Mouse (Mus musculus): ENCODE measurements around the gene Gm16253. TPM values are rescaled to one million over a fixed set of nuclear protein-coding genes. Genes with fewer than 3 reads are reported as not detected.

Gene Gm16253
- polyA plus RNA-seq (2012; rRNA removed): not detected in 2 replicates

- DNase-seq (ENCODE audit: extremely low spot score in 1 of 2, low spot score in 1 of 2): peak; percentile 93 to 94
Observed at GRCm38 (mm10) chr3:96576690-96577541, at the start of gene Gm16253. TSS of gene Gm16253 (plus strand) at chr3:96576984.

GRCm38 (mm10) chr3:96528506-96528905 lies 48.3 kb upstream of the Gm16253 start:
- no peak for DNase-seq (ENCODE audit: extremely low spot score in 1 of 2, low spot score in 1 of 2)

DNA sequence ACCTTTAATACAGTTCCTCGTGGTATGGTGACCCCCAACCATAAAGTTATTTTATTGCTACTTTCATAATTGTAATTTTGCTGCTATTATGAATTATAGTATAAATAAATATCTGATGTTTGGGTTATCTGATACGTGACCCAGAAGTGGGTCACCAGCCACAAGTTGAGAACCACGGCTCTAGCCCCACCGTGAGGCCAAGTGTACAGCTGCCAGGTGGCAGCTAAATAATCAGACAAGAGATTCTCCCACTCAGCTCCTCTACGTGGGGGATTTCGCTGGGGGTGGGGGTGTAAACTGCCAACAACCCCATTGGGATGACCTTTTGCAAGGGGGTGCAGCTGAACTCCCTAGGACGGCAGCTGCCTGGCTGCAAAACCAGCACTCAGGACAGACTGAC lies 44.7 kb upstream of the Gm16253 start:
- no peak for DNase-seq (ENCODE audit: extremely low spot score in 1 of 2, low spot score in 1 of 2)

GRCm38 (mm10) chr3:96534300-96534699 lies 42.5 kb upstream of the Gm16253 start:
- no peak for DNase-seq (ENCODE audit: extremely low spot score in 1 of 2, low spot score in 1 of 2)

GRCm38 (mm10) chr3:96539316-96539715 lies 37.5 kb upstream of the Gm16253 start:
- DNase-seq (ENCODE audit: extremely low spot score in 1 of 2, low spot score in 1 of 2): no peak

GRCm38 (mm10) chr3:96540740-96541139 lies 36.0 kb upstream of the Gm16253 start:
- no peak for DNase-seq (ENCODE audit: extremely low spot score in 1 of 2, low spot score in 1 of 2)

GRCm38 (mm10) chr3:96541328-96542078 lies 35.3 kb upstream of the Gm16253 start:
- DNase-seq (ENCODE audit: extremely low spot score in 1 of 2, low spot score in 1 of 2): peak in 1 of 2 experiments; percentile 39

DNA sequence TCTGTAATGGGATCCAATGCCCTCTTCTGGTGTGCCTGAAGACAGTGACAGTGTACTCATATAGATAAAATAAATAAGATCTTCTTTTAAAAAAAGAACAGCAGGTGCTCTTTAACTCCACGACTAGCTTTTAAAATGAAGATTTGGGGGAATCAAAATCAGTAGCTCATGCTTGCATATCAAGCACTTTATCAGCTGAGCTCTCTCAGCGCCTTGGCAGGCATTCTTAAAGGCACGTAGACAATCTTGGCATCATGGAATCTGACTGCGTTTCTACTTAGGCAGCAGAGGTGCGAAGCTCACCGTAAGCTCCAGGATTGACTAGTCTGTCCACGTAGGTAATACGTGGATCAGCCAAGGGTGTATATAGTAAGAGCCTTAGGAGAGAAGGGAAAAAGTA lies 34.2 kb upstream of the Gm16253 start:
- DNase-seq (ENCODE audit: extremely low spot score in 1 of 2, low spot score in 1 of 2): no peak

DNA sequence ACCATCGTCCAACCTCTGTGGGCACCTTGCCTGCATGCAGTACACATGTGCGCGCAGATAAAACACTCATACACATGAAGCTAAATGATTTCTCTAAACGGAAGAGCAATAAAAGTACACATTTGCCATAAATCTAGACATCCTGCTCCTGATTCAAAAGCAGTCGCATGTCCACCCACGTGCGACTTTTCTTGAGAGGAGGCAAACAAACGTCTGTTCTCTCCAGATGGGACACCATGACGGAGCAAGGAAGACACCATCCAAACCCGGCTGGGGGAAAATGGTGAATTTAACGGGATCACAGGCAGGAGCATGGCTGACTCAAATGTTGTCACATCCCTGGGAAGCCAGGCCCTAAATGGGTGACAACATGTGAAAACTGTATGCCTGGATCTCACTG lies 33.4 kb upstream of the Gm16253 start:
- peak; percentile 51 to 72 for DNase-seq (ENCODE audit: extremely low spot score in 1 of 2, low spot score in 1 of 2)

DNA sequence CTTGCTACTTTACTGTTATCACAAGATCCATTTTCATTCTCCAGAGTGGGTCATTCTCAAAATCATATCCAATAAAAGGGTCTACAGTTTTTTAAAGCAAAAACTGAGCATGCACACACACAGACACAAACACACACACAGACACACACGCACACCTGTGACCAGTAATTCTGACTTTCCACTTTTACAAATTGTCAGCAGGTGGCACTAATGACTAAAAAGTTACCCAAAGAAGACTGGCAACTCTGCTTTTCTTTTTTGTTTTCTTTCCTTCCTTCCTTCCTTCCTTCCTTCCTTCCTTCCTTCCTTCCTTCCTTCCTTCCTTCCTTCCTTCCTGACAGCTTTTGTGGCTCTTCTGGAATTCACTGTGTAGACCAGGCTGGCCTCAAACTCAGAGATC lies 31.2 kb upstream of the Gm16253 start:
- DNase-seq (ENCODE audit: extremely low spot score in 1 of 2, low spot score in 1 of 2): peak in 1 of 2 experiments; percentile 39

DNA sequence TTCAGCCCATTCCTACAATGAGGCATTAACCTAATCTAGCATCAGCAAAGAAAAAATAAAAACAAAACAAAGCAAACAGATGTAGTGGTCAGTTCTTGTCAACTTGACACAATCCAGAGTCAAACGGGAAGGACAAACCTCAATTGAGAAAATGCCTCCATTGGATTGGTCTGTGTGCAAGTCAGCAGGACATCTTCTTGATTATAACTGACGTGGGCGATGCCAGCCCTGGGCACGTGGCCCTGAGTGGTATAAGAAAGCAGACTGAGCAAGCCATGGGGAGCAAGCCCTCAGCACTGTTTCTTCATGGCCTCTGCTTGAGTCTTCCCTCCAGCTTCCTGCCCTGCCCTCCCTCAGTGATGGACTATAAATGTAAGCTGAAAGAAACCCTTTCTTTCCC lies 29.9 kb upstream of the Gm16253 start:
- no peak for DNase-seq (ENCODE audit: extremely low spot score in 1 of 2, low spot score in 1 of 2)

GRCm38 (mm10) chr3:96547389-96547960 lies 29.3 kb upstream of the Gm16253 start:
- peak in 1 of 2 experiments; percentile 89 for DNase-seq (ENCODE audit: extremely low spot score in 1 of 2, low spot score in 1 of 2)

- DNase-seq (ENCODE audit: extremely low spot score in 1 of 2, low spot score in 1 of 2): no peak
Observed at GRCm38 (mm10) chr3:96548824-96549223, 28.0 kb upstream of the Gm16253 start.

- no peak for DNase-seq (ENCODE audit: extremely low spot score in 1 of 2, low spot score in 1 of 2)
Observed at GRCm38 (mm10) chr3:96549346-96549745, 27.4 kb upstream of the Gm16253 start.

- peak in 1 of 2 experiments; percentile 72 for DNase-seq (ENCODE audit: extremely low spot score in 1 of 2, low spot score in 1 of 2)
Observed at GRCm38 (mm10) chr3:96551203-96551602, 25.6 kb upstream of the Gm16253 start.

- no peak for DNase-seq (ENCODE audit: extremely low spot score in 1 of 2, low spot score in 1 of 2)
Observed at GRCm38 (mm10) chr3:96551890-96552289, 24.9 kb upstream of the Gm16253 start.

GRCm38 (mm10) chr3:96553601-96554000 lies 23.2 kb upstream of the Gm16253 start:
- no peak for DNase-seq (ENCODE audit: extremely low spot score in 1 of 2, low spot score in 1 of 2)

DNA sequence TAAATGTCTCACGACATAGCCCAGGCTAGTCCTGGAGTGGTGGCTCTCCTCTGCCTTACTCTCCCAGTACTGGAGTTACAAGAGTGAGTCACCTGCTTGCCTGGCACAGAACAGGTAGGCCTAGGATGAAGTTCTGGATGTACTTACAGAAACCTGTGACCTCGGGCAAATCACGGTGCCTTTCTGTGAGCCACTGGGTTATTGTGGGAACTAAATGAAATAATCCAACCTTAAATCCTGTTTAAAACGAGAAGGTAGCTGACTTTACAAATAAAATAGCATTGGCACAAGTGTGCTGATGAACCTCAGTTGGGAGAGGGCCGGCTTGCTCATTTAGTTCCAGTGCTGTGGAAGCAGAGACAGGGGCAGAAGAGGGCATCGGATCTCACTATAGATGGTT lies 22.5 kb upstream of the Gm16253 start:
- DNase-seq (ENCODE audit: extremely low spot score in 1 of 2, low spot score in 1 of 2): no peak

DNA sequence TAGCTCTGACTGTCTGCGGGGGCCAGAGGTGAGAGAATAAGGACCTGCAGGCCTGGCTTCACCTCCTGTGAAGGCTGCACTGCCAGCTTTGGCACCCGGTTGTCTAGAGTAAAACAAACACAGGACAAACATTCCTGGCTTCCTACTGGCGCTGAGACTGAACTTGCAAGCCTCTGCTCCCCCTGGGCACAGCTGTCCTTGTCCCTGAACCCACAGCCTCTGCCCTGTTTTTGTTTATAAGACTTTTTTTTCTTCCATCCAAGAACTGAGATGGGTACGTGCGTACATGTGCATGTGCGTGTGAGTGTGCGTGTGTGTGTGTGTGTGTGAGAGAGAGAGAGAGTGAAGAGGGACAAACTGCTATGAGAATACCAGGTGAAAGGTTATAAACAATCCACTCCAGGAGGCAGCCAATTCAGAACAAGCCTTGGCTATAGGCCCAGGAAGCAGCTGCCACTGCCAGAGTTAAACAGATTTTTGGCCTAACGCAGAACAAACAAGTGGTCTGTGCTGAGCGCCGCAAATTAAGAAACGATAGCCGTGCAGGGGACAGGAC lies 21.7 kb upstream of the Gm16253 start:
- peak in 1 of 2 experiments; percentile 47 for DNase-seq (ENCODE audit: extremely low spot score in 1 of 2, low spot score in 1 of 2)

GRCm38 (mm10) chr3:96555999-96556614 lies 20.7 kb upstream of the Gm16253 start:
- no peak for DNase-seq (ENCODE audit: extremely low spot score in 1 of 2, low spot score in 1 of 2)

Data from frontal cortex, adult 2 months (tissue).